Mouse (Mus musculus): ENCODE measurements around the gene Tmem270.

DNA sequence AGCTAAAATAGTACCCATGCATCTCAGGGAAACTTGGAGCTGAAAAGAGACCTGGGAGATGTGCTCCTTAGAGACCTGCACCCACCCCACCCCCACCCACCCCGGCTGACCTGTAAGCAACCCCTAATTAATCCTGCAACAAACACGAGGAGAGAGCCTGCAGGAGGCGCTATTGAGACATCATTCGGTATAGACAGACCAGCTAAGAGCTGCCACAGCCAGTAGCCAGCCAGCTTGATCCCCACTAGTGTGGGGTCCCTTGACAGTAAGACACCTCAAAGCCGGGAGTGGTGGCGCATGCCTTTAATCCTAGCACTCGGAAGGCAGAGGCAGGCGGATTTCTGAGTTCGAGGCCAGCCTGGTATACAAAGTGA is 26.4 kb upstream of the Tmem270 start:
- peak; percentile 56 for TF ChIP-seq CTCF (IDR thresholded peaks at IDR 0.05)
- TF ChIP-seq POLR2A (IDR thresholded peaks at IDR 0.05; ENCODE audit: insufficient read depth, low read depth, low read length), result no peak

Data from heart, adult 2 months (tissue).